Comparison of ENCODE assay signal across 8 mouse cellular contexts in the genomic region with DNA sequence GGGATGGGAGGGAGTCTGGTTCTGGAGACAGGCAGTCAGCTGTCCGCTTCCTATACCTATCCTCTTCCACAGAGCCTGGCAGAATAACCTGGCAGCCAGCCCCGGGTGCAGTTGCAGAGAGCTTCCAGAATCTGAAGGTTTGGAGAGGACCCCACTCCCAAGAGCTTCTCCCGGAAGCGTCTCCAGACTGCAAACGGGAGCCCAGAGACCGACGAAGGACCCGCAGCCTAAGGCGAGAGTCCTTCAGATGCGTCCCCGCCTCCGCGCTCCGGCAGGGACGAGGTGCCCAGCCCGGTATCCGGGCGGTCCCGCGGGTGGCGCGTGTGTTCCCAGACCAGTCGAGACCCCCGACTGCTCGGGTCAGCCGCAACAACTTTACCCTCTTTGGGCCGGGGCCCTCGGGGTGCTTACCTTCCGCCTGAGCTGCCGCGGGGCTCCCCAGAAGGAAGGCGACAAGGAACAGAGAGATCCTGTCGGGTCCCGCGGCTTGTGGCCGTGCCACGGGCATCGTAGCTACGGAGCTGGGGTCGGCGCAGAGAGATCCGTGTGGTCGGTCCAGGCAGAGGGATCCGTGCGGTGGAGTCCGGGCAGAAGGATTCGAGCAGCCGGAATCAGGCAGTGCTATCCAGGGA. TPM values are rescaled to one million over a fixed set of nuclear protein-coding genes. Genes with fewer than 3 reads are reported as not detected.
DNase-seq lines count a peak whose midpoint lies in the region; ATAC-seq and TF ChIP-seq lines count a peak whose summit lies in the region.

No protein-coding gene starts in this region.

- intact Hi-C loops in gastrocnemius, adult 2 months (cut with DNase I) = no loop called here
- intact Hi-C loops in left cerebral cortex, adult 2 months (cut with DNase I) = loop anchor here (2.0 to 10.0 kb wide), 6 partner anchors 66 to 478 kb away; no protein-coding TSS in a partner anchor

- no peak overlapping the region for H3K27ac ChIP-seq in gastrocnemius, adult 2 months
- peak overlapping the region; percentile 96 for H3K27ac ChIP-seq in left cerebral cortex, adult 2 months
- peak overlapping the region; percentile 82 for H3K27ac ChIP-seq in neural tube, embryonic 15.5 days (replicated peaks)

- no peaks in the 10 kb centered on the region for H3K36me3 ChIP-seq in neural tube, embryonic 15.5 days

- peaks cover 62% of the 10 kb centered on the region for H3K4me1 ChIP-seq in neural tube, embryonic 15.5 days

- TF ChIP-seq CTCF in gastrocnemius, adult 2 months (IDR thresholded peaks at IDR 0.05) = no peak
- no peak for TF ChIP-seq CTCF in left cerebral cortex, adult 2 months (IDR thresholded peaks at IDR 0.05)

- no peaks in the 10 kb centered on the region for H3K9me3 ChIP-seq in neural tube, embryonic 15.5 days (replicated peaks)

- no peaks in the 10 kb centered on the region for H3K27me3 ChIP-seq in neural tube, embryonic 15.5 days (replicated peaks)

- no peak for DNase-seq in gastrocnemius, adult 2 months
- no peak for DNase-seq in gastrocnemius, postnatal 25 days
- peak; percentile 55 for DNase-seq in right cerebral cortex, adult 18-20 months
- no peak for DNase-seq in right cerebral cortex, postnatal 36 days (ENCODE audit: low spot score in 2 of 2)
- DNase-seq in left cerebral cortex, adult 2 months (ENCODE audit: extremely low spot score in 1 of 2, low spot score in 2 of 2) = peak; percentile 33 to 51
- DNase-seq in c-Kit-positive CD71-positive TER-119-positive erythroid progenitor cells, embryonic 14.5 days (ENCODE audit: low spot score) = no peak
- no peak for DNase-seq in adrenal gland, adult 8-10 months

- peak overlapping the region; percentile 55 for H3K4me3 ChIP-seq in gastrocnemius, adult 2 months
- H3K4me3 ChIP-seq in left cerebral cortex, adult 2 months = peak overlapping the region; percentile 90
- peak overlapping the region; percentile 68 for H3K4me3 ChIP-seq in neural tube, embryonic 15.5 days (replicated peaks)

- peak; percentile 23; the same call in 1 of the 2 replicates for ATAC-seq in neural tube, embryonic 15.5 days (ENCODE audit: low FRiP score)

- peak overlapping the region; percentile 77 for H3K9ac ChIP-seq in neural tube, embryonic 15.5 days (replicated peaks)

- peak overlapping the region; percentile 76 for H3K4me2 ChIP-seq in neural tube, embryonic 15.5 days

- under 1% methylated on average over 48 of the region's 48 CpGs for WGBS in neural tube, embryonic 15.5 days

RNA-seq across cellular contexts. Expression of a gene that starts 0.5 kb away (rescaled TPM):
- not detected for total RNA-seq in gastrocnemius, adult 2 months (2021)
- total RNA-seq in gastrocnemius, postnatal 25 days (2021) = not detected
- total RNA-seq in left cerebral cortex, adult 2 months (2021) = 100 to 1,000 TPM; 174 to 177 TPM
- polyA plus RNA-seq in neural tube, embryonic 15.5 days (2015; fragmentation: Nextera tagmentation; extraction: Ambion mirVana) = 26.7 and 32.5 TPM in 2 replicates
- 10 to 100 TPM in 1 of 4 experiments, 1 to 10 TPM in 3; 5.5 to 10.8 (median 7.5) TPM for total RNA-seq in adrenal gland, adult 8-10 months (2022)

Comparison
In these comparisons a context has a peak if more than half of its experiments do, and no peak if none do; other contexts are left out.
1. DNase-seq: peak in right cerebral cortex, adult 18-20 months (single experiment) and left cerebral cortex, adult 2 months (2 of 2); none in gastrocnemius, adult 2 months (single experiment), gastrocnemius, postnatal 25 days (single experiment), right cerebral cortex, postnatal 36 days (0 of 2), c-Kit-positive CD71-positive TER-119-positive erythroid progenitor cells, embryonic 14.5 days (single experiment) and adrenal gland, adult 8-10 months (single experiment).
2. RNA of a gene that starts 0.5 kb away (total RNA-seq): 174 to 177 TPM in left cerebral cortex, adult 2 months; 5.5 to 10.8 TPM in adrenal gland, adult 8-10 months, not detected in gastrocnemius, adult 2 months and not detected in gastrocnemius, postnatal 25 days; every median in the first group is over 10 times any median in the second.
3. Peak in every context shown above with its lines, with median percentiles within 50 percentile points of each other: H3K4me3 ChIP-seq.